Mouse (Mus musculus): ENCODE measurements around the gene Tbcb. TPM values are rescaled to one million over a fixed set of nuclear protein-coding genes. Genes with fewer than 3 reads are reported as not detected.
A peak's percentile ranks its signal among the peaks of the same experiment; 100 is the strongest.

Tbcb gene
- polyA plus RNA-seq, 1 experiment from 2014 or later: 142 TPM

DNA sequence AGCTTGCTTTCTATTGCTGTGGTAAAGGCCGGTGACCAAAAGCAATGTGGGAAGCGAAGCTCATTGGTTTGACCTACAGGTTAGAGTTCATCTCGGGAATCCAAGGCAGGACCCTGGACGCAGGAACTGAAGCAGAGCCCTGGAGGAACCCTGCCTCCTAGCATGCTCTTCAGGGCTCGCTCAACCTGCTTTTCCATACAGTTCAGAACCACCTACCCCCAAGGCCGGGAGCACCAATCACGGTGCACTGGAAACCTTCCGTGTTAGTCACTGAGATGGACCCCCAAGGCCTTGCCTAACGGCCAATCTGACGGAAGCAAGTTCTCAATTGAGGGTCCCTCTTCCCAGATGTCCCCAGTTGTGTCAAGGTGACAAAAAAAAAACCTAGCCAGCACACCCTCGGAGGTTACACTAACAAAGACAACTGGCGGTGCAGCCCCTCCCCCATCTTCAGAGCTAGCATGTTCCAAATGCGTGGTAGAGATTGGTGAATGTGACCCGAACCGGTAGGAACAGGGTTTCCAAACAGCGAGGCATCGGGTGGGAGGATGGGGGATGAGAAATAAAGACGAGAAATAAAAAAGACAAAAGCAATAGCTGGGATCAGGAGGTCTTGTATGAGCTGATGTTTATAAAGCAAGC lies 32.5 kb downstream of the Tbcb start:
- H3K4me2 ChIP-seq (replicated peaks; ENCODE audit: low read depth, low read length): no peak overlapping the region
- 0 out of 2 replicates have a peak, but pooled peaks cover 3% of the 10 kb centered on the region for H3K4me1 ChIP-seq (ENCODE audit: insufficient read depth, low read depth, low read length)
- no peak overlapping the region for H3K4me3 ChIP-seq (ENCODE audit: low read depth, low read length)
- H3K27me3 ChIP-seq (replicated peaks; ENCODE audit: insufficient read depth, low read length): no peaks in the 10 kb centered on the region
- WGBS: 72% methylated on average over 18 of the region's 18 CpGs
- no peak for DNase-seq (ENCODE audit: low spot score)
- no peaks in the 10 kb centered on the region for H3K9me3 ChIP-seq (ENCODE audit: low read length)
- H3K9ac ChIP-seq (replicated peaks; ENCODE audit: low read depth): no peak overlapping the region
- H3K36me3 ChIP-seq (ENCODE audit: insufficient read depth, low read length): no peaks in the 10 kb centered on the region
- no peak for ATAC-seq
- TF ChIP-seq CTCF (IDR thresholded peaks at IDR 0.05) (no peak), EP300 (IDR thresholded peaks at IDR 0.05) (no peak)
- H3K27ac ChIP-seq (ENCODE audit: low read length): no peak overlapping the region

DNA sequence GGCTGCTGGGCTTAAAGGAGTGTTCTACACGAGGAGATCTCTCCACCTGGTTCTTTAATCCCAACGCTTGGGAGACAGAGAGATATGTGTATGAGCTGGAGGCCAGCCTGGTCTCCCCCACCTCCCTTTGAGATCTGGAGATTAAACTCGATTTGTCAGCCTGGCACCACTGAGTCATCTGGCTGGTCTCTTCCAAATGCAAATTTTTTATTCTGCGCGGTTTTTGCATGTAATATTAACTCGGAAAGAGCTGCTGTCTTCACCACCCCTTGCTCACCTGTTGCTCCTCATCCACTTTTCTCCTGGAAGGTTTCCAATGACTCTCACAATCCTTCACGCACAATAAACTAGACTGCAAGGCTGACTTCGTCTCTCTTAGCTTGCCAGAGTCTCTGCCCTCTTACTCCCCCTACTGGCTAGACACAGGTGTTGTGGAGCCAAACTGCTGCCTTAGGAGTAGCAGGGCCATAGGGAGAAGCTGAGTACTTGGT lies 33.5 kb downstream of the Tbcb start, which contains the start of gene Capns1:
Gene Capns1, minus strand, starts transcription at position 331 of the 491 bp plus-strand sequence.
- Histone ChIP-seq H3K9me3 (ENCODE audit: low read length) (no peaks in the 10 kb centered on the region), H3K27me3 (replicated peaks; ENCODE audit: insufficient read depth, low read length) (no peaks in the 10 kb centered on the region), H3K4me2 (replicated peaks; ENCODE audit: low read depth, low read length) (no peak within 1 kb of the TSS; the same call in 1 of the 2 replicates), H3K9ac (replicated peaks; ENCODE audit: low read depth) (no peak within 1 kb of the TSS), H3K4me1 (ENCODE audit: insufficient read depth, low read depth, low read length) (peaks cover 4% of the 10 kb centered on the region; the same call in 1 of the 2 replicates), H3K36me3 (ENCODE audit: insufficient read depth, low read length) (no peaks in the 10 kb centered on the region), H3K4me3 (ENCODE audit: low read depth, low read length) (no peak within 1 kb of the TSS), H3K27ac (ENCODE audit: low read length) (no peak within 1 kb of the TSS)
- WGBS: 9% methylated on average over 8 of the region's 8 CpGs
- ATAC-seq (peak; percentile 34; the same call in 1 of the 2 replicates), DNase-seq (ENCODE audit: low spot score) (peak; percentile 89)
- peak; percentile 94 for TF ChIP-seq CTCF (IDR thresholded peaks at IDR 0.05)
- no peak for TF ChIP-seq EP300 (IDR thresholded peaks at IDR 0.05)

DNA sequence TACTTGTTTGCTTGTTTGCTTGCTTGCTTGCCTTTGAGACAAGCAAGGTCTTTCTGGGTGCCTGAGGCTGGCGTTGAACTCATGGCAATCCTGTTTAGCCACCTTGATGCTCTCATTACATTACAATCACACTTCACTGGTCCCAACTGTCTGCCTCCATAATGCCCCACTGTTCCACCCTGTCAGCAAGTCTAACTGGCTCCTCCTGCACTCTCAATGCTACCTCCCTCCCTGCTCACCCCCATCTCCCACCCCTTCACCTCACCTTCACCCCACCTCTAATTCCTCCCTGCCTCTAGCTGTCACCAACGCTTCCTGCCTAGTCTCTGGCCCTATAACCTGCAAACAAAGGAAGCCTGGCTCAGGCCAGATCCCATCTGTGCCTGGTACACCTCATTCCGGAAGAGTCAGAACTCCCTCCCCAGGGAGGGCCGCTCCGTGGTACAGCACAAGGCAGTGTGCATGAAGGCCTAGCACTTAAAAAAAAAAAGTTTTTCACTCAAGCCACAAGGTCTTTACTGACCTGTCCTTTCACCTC lies 34.4 kb downstream of the Tbcb start:
- ATAC-seq: no peak
- Histone ChIP-seq H3K27ac (ENCODE audit: low read length) (no peak overlapping the region), H3K4me1 (ENCODE audit: insufficient read depth, low read depth, low read length) (peaks cover 12% of the 10 kb centered on the region), H3K9me3 (ENCODE audit: low read length) (no peaks in the 10 kb centered on the region), H3K27me3 (replicated peaks; ENCODE audit: insufficient read depth, low read length) (no peaks in the 10 kb centered on the region), H3K4me2 (replicated peaks; ENCODE audit: low read depth, low read length) (no peak overlapping the region), H3K9ac (replicated peaks; ENCODE audit: low read depth) (no peak overlapping the region), H3K36me3 (ENCODE audit: insufficient read depth, low read length) (no peaks in the 10 kb centered on the region), H3K4me3 (ENCODE audit: low read depth, low read length) (no peak overlapping the region)
- WGBS: 51% methylated on average over 5 of the region's 5 CpGs
- TF ChIP-seq CTCF (IDR thresholded peaks at IDR 0.05) (no peak), EP300 (IDR thresholded peaks at IDR 0.05) (no peak)
- DNase-seq (ENCODE audit: low spot score): no peak

- DNase-seq (ENCODE audit: low spot score): no peak
- no peaks in the 10 kb centered on the region for H3K27me3 ChIP-seq (replicated peaks; ENCODE audit: insufficient read depth, low read length)
- H3K4me3 ChIP-seq (ENCODE audit: low read depth, low read length): no peak overlapping the region
- no peak overlapping the region for H3K9ac ChIP-seq (replicated peaks; ENCODE audit: low read depth)
- no peak for ATAC-seq
- 60% methylated on average over 6 of the region's 6 CpGs for WGBS
- peaks cover 12% of the 10 kb centered on the region for H3K4me1 ChIP-seq (ENCODE audit: insufficient read depth, low read depth, low read length)
- no peak overlapping the region for H3K4me2 ChIP-seq (replicated peaks; ENCODE audit: low read depth, low read length)
- TF ChIP-seq CTCF (IDR thresholded peaks at IDR 0.05) (no peak), EP300 (IDR thresholded peaks at IDR 0.05) (no peak)
- H3K9me3 ChIP-seq (ENCODE audit: low read length): no peaks in the 10 kb centered on the region
- no peak overlapping the region for H3K27ac ChIP-seq (ENCODE audit: low read length)
- 0 out of 2 replicates have a peak, but pooled peaks cover 5% of the 10 kb centered on the region for H3K36me3 ChIP-seq (ENCODE audit: insufficient read depth, low read length)
Observed at GRCm38 (mm10) chr7:30196171-30196570, 35.9 kb downstream of the Tbcb start.

GRCm38 (mm10) chr7:30195461-30195860 lies 36.6 kb downstream of the Tbcb start:
- Histone ChIP-seq H3K36me3 (ENCODE audit: insufficient read depth, low read length) (0 out of 2 replicates have a peak, but pooled peaks cover 10% of the 10 kb centered on the region), H3K9ac (replicated peaks; ENCODE audit: low read depth) (no peak overlapping the region), H3K27me3 (replicated peaks; ENCODE audit: insufficient read depth, low read length) (no peaks in the 10 kb centered on the region), H3K4me1 (ENCODE audit: insufficient read depth, low read depth, low read length) (peaks cover 12% of the 10 kb centered on the region), H3K9me3 (ENCODE audit: low read length) (no peaks in the 10 kb centered on the region), H3K4me2 (replicated peaks; ENCODE audit: low read depth, low read length) (no peak overlapping the region; the same call in 1 of the 2 replicates), H3K27ac (ENCODE audit: low read length) (no peak overlapping the region), H3K4me3 (ENCODE audit: low read depth, low read length) (no peak overlapping the region)
- no peak for ATAC-seq
- WGBS: 62% methylated on average over 6 of the region's 6 CpGs
- DNase-seq (ENCODE audit: low spot score): no peak
- TF ChIP-seq EP300 (IDR thresholded peaks at IDR 0.05) (no peak), CTCF (IDR thresholded peaks at IDR 0.05) (no peak)

- ATAC-seq (peak; percentile 96), DNase-seq (ENCODE audit: low spot score) (peak; percentile 99)
- 0 out of 2 replicates have a peak, but pooled peaks cover 12% of the 10 kb centered on the region for H3K36me3 ChIP-seq (ENCODE audit: insufficient read depth, low read length)
- peak overlapping the region; percentile 91 for H3K27ac ChIP-seq (ENCODE audit: low read length)
- TF ChIP-seq CTCF (IDR thresholded peaks at IDR 0.05) (no peak), EP300 (IDR thresholded peaks at IDR 0.05) (no peak)
- H3K4me1 ChIP-seq (ENCODE audit: insufficient read depth, low read depth, low read length): peaks cover 12% of the 10 kb centered on the region
- no peaks in the 10 kb centered on the region for H3K27me3 ChIP-seq (replicated peaks; ENCODE audit: insufficient read depth, low read length)
- 2% methylated on average over 28 of the region's 28 CpGs for WGBS
- H3K9ac ChIP-seq (replicated peaks; ENCODE audit: low read depth): peak overlapping the region; percentile 68
- H3K4me2 ChIP-seq (replicated peaks; ENCODE audit: low read depth, low read length): peak overlapping the region; percentile 89
- no peaks in the 10 kb centered on the region for H3K9me3 ChIP-seq (ENCODE audit: low read length)
- peak overlapping the region; percentile 73 for H3K4me3 ChIP-seq (ENCODE audit: low read depth, low read length)
Observed at GRCm38 (mm10) chr7:30194884-30195283, 37.2 kb downstream of the Tbcb start.

Measured in lung, postnatal 0 days (tissue).